Mouse (Mus musculus) adrenal gland, postnatal 25 days (tissue): ENCODE results near the gene Phyhipl. TPM values are rescaled to one million over a fixed set of nuclear protein-coding genes. Genes with fewer than 3 reads are reported as not detected.

Source experiments
- DNase-seq: peaks from one replicate; pipeline ENCODE4 v3.0.0; 2021; ENCODE audit warnings: mixed read lengths
- long read RNA-seq: library from polyadenylated mRNA; stranded (forward); transcript quantifications from one replicate; pipeline ENCODE4 v2.0.0, GENCODE M21; 2021
- total RNA-seq: library from RNA; stranded (reverse); gene quantifications from 2 replicates; pipeline ENCODE4 v1.2.3, GENCODE M21; 2021

The Phyhipl gene
- 3.2 and 4.3 TPM in 2 replicates for total RNA-seq
- long read RNA-seq, partial matches to known transcripts, result 0 of 3 reads
- long read RNA-seq, other reads (novel, unspliced or antisense), result 0 of 3 reads

GRCm38 (mm10) chr10:70655828-70656227 is at the start of gene Phyhipl:
Gene Phyhipl, minus strand, starts transcription at chr10:70655965.
- DNase-seq, result no peak

- no peak for DNase-seq
These were observed 47.4 kb upstream of the Phyhipl start for GRCm38 (mm10) chr10:70703211-70703610.

GRCm38 (mm10) chr10:70699581-70699980 is 43.8 kb upstream of the Phyhipl start:
- DNase-seq, result no peak

- no peak for DNase-seq
These were observed 42.2 kb upstream of the Phyhipl start for GRCm38 (mm10) chr10:70698014-70698413.

- DNase-seq, result peak; percentile 75
These were observed 41.2 kb upstream of the Phyhipl start for GRCm38 (mm10) chr10:70696748-70697585.

- DNase-seq, result no peak
These were observed 33.6 kb upstream of the Phyhipl start for GRCm38 (mm10) chr10:70689346-70689745.

GRCm38 (mm10) chr10:70688881-70689280 is 33.1 kb upstream of the Phyhipl start:
- DNase-seq, result no peak

GRCm38 (mm10) chr10:70686941-70687703 is 31.4 kb upstream of the Phyhipl start:
- DNase-seq, result no peak

- DNase-seq, result no peak
These were observed 30.7 kb upstream of the Phyhipl start for GRCm38 (mm10) chr10:70686505-70686904.

GRCm38 (mm10) chr10:70683508-70683907 is 27.7 kb upstream of the Phyhipl start:
- no peak for DNase-seq

- no peak for DNase-seq
These were observed 22.2 kb upstream of the Phyhipl start for GRCm38 (mm10) chr10:70677946-70678345.

GRCm38 (mm10) chr10:70656272-70656671 is 507 bp upstream of the Phyhipl start:
- no peak for DNase-seq

GRCm38 (mm10) chr10:70654655-70655054 is 1.1 kb downstream of the Phyhipl start:
- DNase-seq, result no peak

- DNase-seq, result no peak
These were observed 1.6 kb downstream of the Phyhipl start for GRCm38 (mm10) chr10:70654139-70654538.

GRCm38 (mm10) chr10:70651769-70652648 is 3.8 kb downstream of the Phyhipl start:
- DNase-seq, result no peak

GRCm38 (mm10) chr10:70648831-70649230 is 6.9 kb downstream of the Phyhipl start:
- DNase-seq, result no peak

- no peak for DNase-seq
These were observed 12.6 kb downstream of the Phyhipl start for GRCm38 (mm10) chr10:70643131-70643530.

GRCm38 (mm10) chr10:70640896-70641596 is 14.7 kb downstream of the Phyhipl start:
- DNase-seq, result no peak

- DNase-seq, result no peak
These were observed 15.6 kb downstream of the Phyhipl start for GRCm38 (mm10) chr10:70640075-70640737.

- no peak for DNase-seq
These were observed 18.0 kb downstream of the Phyhipl start for GRCm38 (mm10) chr10:70637640-70638328.
